Mouse (Mus musculus): ENCODE measurements around the gene Nme2. TPM values are rescaled to one million over a fixed set of nuclear protein-coding genes. Genes with fewer than 3 reads are reported as not detected.
A peak's percentile ranks its signal among the peaks of the same experiment; 100 is the strongest.

The Nme2 gene
- total and polyA plus RNA-seq, 3 experiments: 945 to 1,722 (median 1,555) TPM

- TF ChIP-seq BHLHE40 (IDR thresholded peaks at IDR 0.05; ENCODE audit: low read depth, low read length) (peak; percentile 97), CHD1 (IDR thresholded peaks at IDR 0.05; ENCODE audit: low read depth, low read length) (peak; percentile 91; the same call in 1 of the 2 replicates), GABPA (IDR thresholded peaks at IDR 0.05; ENCODE audit: insufficient replicate concordance, low read depth, low read length) (peak; percentile 42; the same call in 1 of the 2 replicates), MYC (IDR thresholded peaks at IDR 0.05; ENCODE audit: low read depth, low read length) (peak; percentile 100), JUND (conservative IDR thresholded peaks at IDR 0.05; ENCODE audit: low read depth, low read length) (peak; percentile 96), NELFE (IDR thresholded peaks at IDR 0.05; ENCODE audit: low read depth, low read length) (peak; percentile 93), SMC3 (IDR thresholded peaks at IDR 0.05; ENCODE audit: low read depth, low read length) (peak; percentile 91), TBP (conservative IDR thresholded peaks at IDR 0.05; ENCODE audit: low read depth, low read length) (peak; percentile 90), E2F4 (IDR thresholded peaks at IDR 0.05; ENCODE audit: insufficient replicate concordance, low read depth, low read length) (peak; percentile 86; the same call in 1 of the 2 replicates)
Measured at GRCm38 (mm10) chr11:93968005-93968847, 12.2 kb upstream of the Nme2 start, which contains the start of the genes Gm20390 and Nme1 (continued).

- H3K79me2 ChIP-seq (replicated peaks; ENCODE audit: control insufficient read depth, extremely low read depth, insufficient read depth, poor library complexity, severe bottlenecking): peaks cover 49% of the 10 kb centered on the region
- peak overlapping the region; percentile 76 for H3K9ac ChIP-seq (ENCODE audit: insufficient read depth, low read depth)
- peak overlapping the region; percentile 79 for H3K27ac ChIP-seq (ENCODE audit: insufficient read depth, low read depth)
- dilution Hi-C loops (cut with MboI; ENCODE audit: extremely low pct_ligation_motif_present, extremely low pct_unique_long_range_greater_than_20kb, low sequenced_read_pairs) (no loop called here), in situ Hi-C loops (cut with MboI; ENCODE audit: low pct_ligation_motif_present, low pct_unique_long_range_greater_than_20kb, low sequenced_read_pairs) (loop anchor here (10.0 to 25.0 kb wide), 2 partner anchors 107 to 295 kb away; no protein-coding TSS in a partner anchor)
- peaks cover 5 to 37% of the 10 kb centered on the region in 2 experiments for H3K4me1 ChIP-seq (ENCODE audit: control insufficient read depth in 1 of 2, insufficient read depth in 2 of 2)
- peak overlapping the region; percentile 53 for H3K4me2 ChIP-seq (ENCODE audit: insufficient read depth, low read depth, poor library complexity, severe bottlenecking)
- TF ChIP-seq BHLHE40 (IDR thresholded peaks at IDR 0.05; ENCODE audit: low read depth, low read length) (0 out of 2 replicates have a peak, but pooled peaks have one; percentile 41), USF1 (IDR thresholded peaks at IDR 0.05; ENCODE audit: low read depth, low read length) (no peak)
- H3K36me3 ChIP-seq (replicated peaks in 1 of 2; ENCODE audit: control insufficient read depth in 1 of 2, insufficient read depth in 1 of 2, low read length in 1 of 2): peaks cover 31 to 37% of the 10 kb centered on the region in 2 experiments
- peak overlapping the region; percentile 75 to 96 (median 83) for H3K4me3 ChIP-seq (replicated peaks in 1 of 3; ENCODE audit: low read depth in 2 of 3, low read length in 2 of 3, poor library complexity in 1 of 3)
- no peaks in the 10 kb centered on the region for H3K9me3 ChIP-seq (replicated peaks; ENCODE audit: low read length)
- DNase-seq (ENCODE audit: extremely low read depth): no peak
- H3K27me3 ChIP-seq (replicated peaks): no peaks in the 10 kb centered on the region
Measured at GRCm38 (mm10) chr11:93967381-93967780, 11.3 kb upstream of the Nme2 start.

- no peak overlapping the region for H3K9ac ChIP-seq (ENCODE audit: insufficient read depth, low read depth)
- peaks cover 46 to 55% of the 10 kb centered on the region in 2 experiments for H3K36me3 ChIP-seq (replicated peaks in 1 of 2; ENCODE audit: control insufficient read depth in 1 of 2, insufficient read depth in 1 of 2, low read length in 1 of 2)
- dilution Hi-C loops (cut with MboI; ENCODE audit: extremely low pct_ligation_motif_present, extremely low pct_unique_long_range_greater_than_20kb, low sequenced_read_pairs) (no loop called here), in situ Hi-C loops (cut with MboI; ENCODE audit: low pct_ligation_motif_present, low pct_unique_long_range_greater_than_20kb, low sequenced_read_pairs) (loop anchor here (10.0 to 25.0 kb wide), 2 partner anchors 109 to 297 kb away; no protein-coding TSS in a partner anchor)
- H3K4me1 ChIP-seq (ENCODE audit: control insufficient read depth in 1 of 2, insufficient read depth in 2 of 2): peaks cover 5 to 37% of the 10 kb centered on the region in 2 experiments
- no peak overlapping the region; the same call in 1 of the 2 replicates for H3K27ac ChIP-seq (ENCODE audit: insufficient read depth, low read depth)
- no peak overlapping the region for H3K4me2 ChIP-seq (ENCODE audit: insufficient read depth, low read depth, poor library complexity, severe bottlenecking)
- peaks cover 49% of the 10 kb centered on the region for H3K79me2 ChIP-seq (replicated peaks; ENCODE audit: control insufficient read depth, extremely low read depth, insufficient read depth, poor library complexity, severe bottlenecking)
- DNase-seq (ENCODE audit: extremely low read depth): no peak
- H3K9me3 ChIP-seq (replicated peaks; ENCODE audit: low read length): no peaks in the 10 kb centered on the region
- TF ChIP-seq ZC3H11A (IDR thresholded peaks at IDR 0.05; ENCODE audit: low read depth, low read length) (no peak), BHLHE40 (IDR thresholded peaks at IDR 0.05; ENCODE audit: low read depth, low read length) (no peak), MEF2A (IDR thresholded peaks at IDR 0.05; ENCODE audit: borderline replicate concordance, low read depth, low read length) (no peak)
- no peaks in the 10 kb centered on the region for H3K27me3 ChIP-seq (replicated peaks)
- H3K4me3 ChIP-seq (replicated peaks in 1 of 3; ENCODE audit: low read depth in 2 of 3, low read length in 2 of 3, poor library complexity in 1 of 3): no peak overlapping the region
Measured at GRCm38 (mm10) chr11:93965391-93965790, 9.3 kb upstream of the Nme2 start.
